Mouse (Mus musculus) forebrain, embryonic 14.5 days (tissue): ENCODE data around the gene Cib1. TPM values are rescaled to one million over a fixed set of nuclear protein-coding genes. Genes with fewer than 3 reads are reported as not detected.

ENCODE experiments used
- ATAC-seq: fragments of 200-750 bp; cut with Nextera tagmentation; 2 replicates; pipeline ENCODE4 v1.8.0; 2017; ENCODE audit warnings: mild to moderate bottlenecking, moderate library complexity
- DNase-seq: peaks from one replicate; pipeline ENCODE4 v3.0.0-alpha.2; 2015; ENCODE audit warnings: low spot score
- H3K27ac ChIP-seq: fragments of 300-500 bp; sonication (generic); 2 replicates; pipeline ENCODE4 v1.5.1; 2014; ENCODE audit warnings: low read depth, mild to moderate bottlenecking, control low read depth, low read length, moderate library complexity
- H3K27me3 ChIP-seq: fragments of 300-500 bp; sonication (generic); replicated peaks from 2 replicates; pipeline ENCODE4 v1.6.1; 2014; ENCODE audit warnings: low read length, control low read depth, mixed read lengths; ENCODE audit not compliant: control insufficient read depth, insufficient read depth
- H3K36me3 ChIP-seq: fragments of 300-500 bp; sonication (generic); 2 replicates; pipeline ENCODE4 v1.6.1; 2014; ENCODE audit warnings: low read length, control low read depth; ENCODE audit not compliant: control insufficient read depth, insufficient read depth
- H3K4me1 ChIP-seq: fragments of 300-500 bp; sonication (generic); 2 replicates; pipeline ENCODE4 v1.6.1; 2014; ENCODE audit warnings: antibody characterized with exemption, low read length, control low read depth; ENCODE audit not compliant: control insufficient read depth, insufficient read depth
- H3K4me2 ChIP-seq: fragments of 300-500 bp; sonication (generic); 2 replicates; pipeline ENCODE4 v1.6.1; 2014; ENCODE audit warnings: mild to moderate bottlenecking, control low read depth, low read length
- H3K4me3 ChIP-seq: fragments of 300-500 bp; sonication (generic); 2 replicates; pipeline ENCODE4 v1.5.1; 2014; ENCODE audit warnings: low read depth, low read length, control low read depth
- H3K9ac ChIP-seq: fragments of 300-500 bp; sonication (generic); 2 replicates; pipeline ENCODE4 v1.6.1; 2014; ENCODE audit warnings: mild to moderate bottlenecking, low read length, control low read depth, moderate library complexity
- H3K9me3 ChIP-seq: fragments of 300-500 bp; sonication (generic); replicated peaks from 2 replicates; pipeline ENCODE4 v1.6.1; 2016; ENCODE audit warnings: low read length, control low read depth, mixed read lengths; ENCODE audit not compliant: control insufficient read depth
- WGBS: fragments of 180-500 bp; shearing (Covaris S2); extraction: QIAGEN DNeasy Blood & Tissue Kit; methylation state at CpG from one replicate; pipeline ENCODE4 v1.1.7; 2014; 5-methylcytosine and 5-hydroxymethylcytosine counted together
- polyA plus RNA-seq: library from polyadenylated mRNA; unstranded; fragments of >200 nt; fragmentation: Nextera tagmentation; extraction: Ambion mirVana; gene quantifications from 2 replicates; pipeline ENCODE4 v1.2.1, GENCODE M21; 2014

Gene Cib1
- polyA plus RNA-seq, 1 experiment from 2014 or later: 38.5 TPM

- Histone ChIP-seq H3K9me3 (no peaks in the 10 kb centered on the region), H3K36me3 (peaks cover 94% of the 10 kb centered on the region), H3K4me3 (no peak overlapping the region), H3K4me1 (peaks cover under 1% of the 10 kb centered on the region; the same call in 1 of the 2 replicates), H3K4me2 (no peak overlapping the region), H3K9ac (no peak overlapping the region), H3K27ac (no peak overlapping the region), H3K27me3 (no peaks in the 10 kb centered on the region)
- ATAC-seq (no peak), DNase-seq (no peak)
- over 99% methylated on average over 9 of the region's 9 CpGs for WGBS
These were observed 12.3 kb downstream of the Cib1 start for GRCm38 (mm10) chr7:80220237-80220797.

- Histone ChIP-seq H3K4me2 (no peak overlapping the region), H3K9ac (no peak overlapping the region), H3K36me3 (peaks cover 83% of the 10 kb centered on the region), H3K4me1 (peaks cover 4% of the 10 kb centered on the region; the same call in 1 of the 2 replicates), H3K4me3 (no peak overlapping the region), H3K27ac (no peak overlapping the region), H3K27me3 (no peaks in the 10 kb centered on the region), H3K9me3 (no peaks in the 10 kb centered on the region)
- 94% methylated on average over 9 of the region's 9 CpGs for WGBS
- ATAC-seq: no peak
- DNase-seq: no peak
These were observed 13.9 kb downstream of the Cib1 start for GRCm38 (mm10) chr7:80218666-80219065.

GRCm38 (mm10) chr7:80216566-80216965 lies 16.0 kb downstream of the Cib1 start:
- peaks cover 75% of the 10 kb centered on the region for H3K36me3 ChIP-seq
- peaks cover 4% of the 10 kb centered on the region; the same call in 1 of the 2 replicates for H3K4me1 ChIP-seq
- no peak overlapping the region for H3K4me3 ChIP-seq
- ATAC-seq (no peak), DNase-seq (no peak)
- 83% methylated on average over 8 of the region's 8 CpGs for WGBS
- H3K4me2 ChIP-seq: no peak overlapping the region
- no peaks in the 10 kb centered on the region for H3K9me3 ChIP-seq
- H3K9ac ChIP-seq: no peak overlapping the region
- H3K27me3 ChIP-seq: no peaks in the 10 kb centered on the region
- no peak overlapping the region for H3K27ac ChIP-seq

- H3K9ac ChIP-seq: peak overlapping the region; percentile 56
- H3K4me2 ChIP-seq: no peak overlapping the region
- no peaks in the 10 kb centered on the region for H3K9me3 ChIP-seq
- H3K4me3 ChIP-seq: no peak overlapping the region
- H3K27me3 ChIP-seq: no peaks in the 10 kb centered on the region
- H3K4me1 ChIP-seq: peaks cover 4% of the 10 kb centered on the region; the same call in 1 of the 2 replicates
- H3K27ac ChIP-seq: peak overlapping the region; percentile 81
- ATAC-seq (peak; percentile 93), DNase-seq (peak; percentile 90)
- 15% methylated on average over 4 of the region's 4 CpGs for WGBS
- peaks cover 63% of the 10 kb centered on the region for H3K36me3 ChIP-seq
These were observed 17.2 kb downstream of the Cib1 start for GRCm38 (mm10) chr7:80215398-80215797.

GRCm38 (mm10) chr7:80214459-80214858 lies 18.2 kb downstream of the Cib1 start:
- Histone ChIP-seq H3K27ac (peak overlapping the region; percentile 81; the same call in 1 of the 2 replicates), H3K9ac (peak overlapping the region; percentile 56; the same call in 1 of the 2 replicates), H3K36me3 (peaks cover 54% of the 10 kb centered on the region)

GRCm38 (mm10) chr7:80213604-80214003 lies 19.0 kb downstream of the Cib1 start:
- H3K27ac ChIP-seq: no peak overlapping the region
- H3K36me3 ChIP-seq: peaks cover 45% of the 10 kb centered on the region
- ATAC-seq (no peak), DNase-seq (no peak)
- 92% methylated on average over 7 of the region's 7 CpGs for WGBS
- peaks cover 7% of the 10 kb centered on the region; the same call in 1 of the 2 replicates for H3K4me1 ChIP-seq
- H3K27me3 ChIP-seq: no peaks in the 10 kb centered on the region
- no peak overlapping the region for H3K4me3 ChIP-seq
- H3K4me2 ChIP-seq: no peak overlapping the region
- no peaks in the 10 kb centered on the region for H3K9me3 ChIP-seq
- H3K9ac ChIP-seq: no peak overlapping the region

More at GRCm38 (mm10) chr7:80214459-80214858, 18.2 kb downstream of the Cib1 start:
- Histone ChIP-seq H3K9me3 (no peaks in the 10 kb centered on the region), H3K27me3 (no peaks in the 10 kb centered on the region), H3K4me3 (no peak overlapping the region), H3K4me2 (no peak overlapping the region), H3K4me1 (peaks cover 4% of the 10 kb centered on the region; the same call in 1 of the 2 replicates)
- no peak for DNase-seq
- 78% methylated on average over 8 of the region's 8 CpGs for WGBS
- no peak for ATAC-seq

GRCm38 (mm10) chr7:80210982-80211381 lies 21.6 kb downstream of the Cib1 start:
- DNase-seq: no peak

GRCm38 (mm10) chr7:80209669-80210068 lies 22.9 kb downstream of the Cib1 start:
- DNase-seq (no peak), ATAC-seq (no peak)
- H3K36me3 ChIP-seq: peaks cover 15% of the 10 kb centered on the region
- H3K27me3 ChIP-seq: no peaks in the 10 kb centered on the region
- H3K9me3 ChIP-seq: no peaks in the 10 kb centered on the region
- WGBS: 84% methylated on average over 6 of the region's 6 CpGs
- H3K4me2 ChIP-seq: no peak overlapping the region
- no peak overlapping the region for H3K4me3 ChIP-seq
- H3K27ac ChIP-seq: no peak overlapping the region
- peaks cover 5% of the 10 kb centered on the region for H3K4me1 ChIP-seq
- 0 out of 2 replicates have a peak overlapping the region, but pooled peaks have one; percentile 21 for H3K9ac ChIP-seq

More at GRCm38 (mm10) chr7:80210982-80211381, 21.6 kb downstream of the Cib1 start:
- no peak for ATAC-seq
- no peak overlapping the region for H3K4me3 ChIP-seq
- peaks cover 20% of the 10 kb centered on the region for H3K36me3 ChIP-seq
- H3K27ac ChIP-seq: no peak overlapping the region
- H3K9me3 ChIP-seq: no peaks in the 10 kb centered on the region
- H3K4me2 ChIP-seq: no peak overlapping the region
- H3K4me1 ChIP-seq: peaks cover 8% of the 10 kb centered on the region
- no peak overlapping the region for H3K9ac ChIP-seq
- WGBS: 85% methylated on average over 4 of the region's 4 CpGs
- no peaks in the 10 kb centered on the region for H3K27me3 ChIP-seq

GRCm38 (mm10) chr7:80208738-80209430 lies 23.7 kb downstream of the Cib1 start:
- no peak overlapping the region for H3K4me3 ChIP-seq
- no peak overlapping the region for H3K4me2 ChIP-seq
- no peak for ATAC-seq
- no peak for DNase-seq
- no peaks in the 10 kb centered on the region for H3K9me3 ChIP-seq
- 69% methylated on average over 10 of the region's 10 CpGs for WGBS
- H3K4me1 ChIP-seq: peaks cover 5% of the 10 kb centered on the region
- no peak overlapping the region for H3K9ac ChIP-seq
- H3K27ac ChIP-seq: no peak overlapping the region
- H3K36me3 ChIP-seq: peaks cover 12% of the 10 kb centered on the region
- no peaks in the 10 kb centered on the region for H3K27me3 ChIP-seq
